Mouse (Mus musculus): ENCODE measurements around the gene Vwa1.

The Vwa1 gene

GRCm38 (mm10) chr4:155780895-155781294 lies 6.4 kb upstream of the Vwa1 start:
- no peak for DNase-seq (ENCODE audit: low read depth, low spot score)

- no peak for DNase-seq (ENCODE audit: low read depth, low spot score)
These were observed 5.0 kb upstream of the Vwa1 start for GRCm38 (mm10) chr4:155779498-155779897.

- no peak for DNase-seq (ENCODE audit: low read depth, low spot score)
These were observed 3.3 kb upstream of the Vwa1 start for GRCm38 (mm10) chr4:155777816-155778215.

- no peak for DNase-seq (ENCODE audit: low read depth, low spot score)
These were observed 2.3 kb upstream of the Vwa1 start for GRCm38 (mm10) chr4:155776704-155777335.

GRCm38 (mm10) chr4:155775855-155776254 lies 1.4 kb upstream of the Vwa1 start:
- DNase-seq (ENCODE audit: low read depth, low spot score) = no peak

- DNase-seq (ENCODE audit: low read depth, low spot score) = no peak
These were observed 658 bp upstream of the Vwa1 start for GRCm38 (mm10) chr4:155774971-155775740.

- DNase-seq (ENCODE audit: low read depth, low spot score) = no peak
These were observed 991 bp downstream of the Vwa1 start for GRCm38 (mm10) chr4:155773335-155774078.

GRCm38 (mm10) chr4:155772786-155773185 lies 1.7 kb downstream of the Vwa1 start:
- no peak for DNase-seq (ENCODE audit: low read depth, low spot score)

GRCm38 (mm10) chr4:155771706-155772105 lies 2.8 kb downstream of the Vwa1 start:
- DNase-seq (ENCODE audit: low read depth, low spot score) = no peak

GRCm38 (mm10) chr4:155770626-155771025 lies 3.9 kb downstream of the Vwa1 start:
- DNase-seq (ENCODE audit: low read depth, low spot score) = no peak

- no peak for DNase-seq (ENCODE audit: low read depth, low spot score)
These were observed 4.5 kb downstream of the Vwa1 start for GRCm38 (mm10) chr4:155769880-155770512.

- no peak for DNase-seq (ENCODE audit: low read depth, low spot score)
These were observed 5.0 kb downstream of the Vwa1 start for GRCm38 (mm10) chr4:155769496-155769879.

GRCm38 (mm10) chr4:155762357-155762756 lies 12.1 kb downstream of the Vwa1 start:
- DNase-seq (ENCODE audit: low read depth, low spot score) = no peak

- DNase-seq (ENCODE audit: low read depth, low spot score) = no peak
These were observed 13.0 kb downstream of the Vwa1 start for GRCm38 (mm10) chr4:155761356-155762099.

GRCm38 (mm10) chr4:155760613-155761355 lies 13.7 kb downstream of the Vwa1 start, which contains the start of gene Atad3a:
Gene Atad3a (minus strand): TSS chr4:155761093.
- DNase-seq (ENCODE audit: low read depth, low spot score) = peak; percentile 89

- no peak for DNase-seq (ENCODE audit: low read depth, low spot score)
These were observed 14.5 kb downstream of the Vwa1 start for GRCm38 (mm10) chr4:155759862-155760612.

GRCm38 (mm10) chr4:155757011-155757410 lies 17.5 kb downstream of the Vwa1 start:
- DNase-seq (ENCODE audit: low read depth, low spot score) = no peak

- no peak for DNase-seq (ENCODE audit: low read depth, low spot score)
These were observed 27.7 kb downstream of the Vwa1 start for GRCm38 (mm10) chr4:155746575-155747490.
